Mouse (Mus musculus) cortical plate, adult 2 months (tissue): Measurements from ENCODE around the gene Diras2.

Source experiments
- CTCF ChIP-seq: fragments of 200-500 bp; IDR thresholded peaks from 2 replicates; pipeline ENCODE4 v1.5.1; 2011; ENCODE audit warnings: mild to moderate bottlenecking, control low read depth, low read length; ENCODE audit not compliant: insufficient read depth; ENCODE audit errors: extremely low read depth
- POLR2A ChIP-seq: fragments of 200-500 bp; IDR thresholded peaks from 2 replicates; pipeline ENCODE4 v1.6.1; 2011; ENCODE audit warnings: mild to moderate bottlenecking, low read length, control low read depth; ENCODE audit not compliant: insufficient read depth; ENCODE audit errors: extremely low read depth

GRCm38 (mm10) chr13:52524313-52524712 lies 6.8 kb downstream of the Diras2 start:
- TF ChIP-seq CTCF (no peak), POLR2A (no peak)
